Mouse (Mus musculus): ENCODE results near the gene Golt1a. TPM values are rescaled to one million over a fixed set of nuclear protein-coding genes. Genes with fewer than 3 reads are reported as not detected.

Golt1a gene
- polyA plus RNA-seq, 1 experiment: not detected

- Histone ChIP-seq H3K4me3 (ENCODE audit: extremely low read depth, insufficient read depth, insufficient read length) (no peak overlapping the region), H3K36me3 (ENCODE audit: control insufficient read depth, insufficient read depth, low read length) (no peaks in the 10 kb centered on the region), H3K4me1 (ENCODE audit: control insufficient read depth, insufficient read depth, insufficient read length) (no peaks in the 10 kb centered on the region), H3K27me3 (ENCODE audit: control insufficient read depth, insufficient read depth, low read length) (no peaks in the 10 kb centered on the region), H3K27ac (ENCODE audit: insufficient read depth, low read length) (no peak overlapping the region)
- WGBS: 31% methylated on average over 8 of the region's 8 CpGs
- TF ChIP-seq CTCF (IDR thresholded peaks at IDR 0.05; ENCODE audit: extremely low read depth, insufficient read depth, insufficient read length, insufficient replicate concordance) (peak; percentile 54; the same call in 1 of the 2 replicates), POLR2A (IDR thresholded peaks at IDR 0.05; ENCODE audit: low read depth, low read length) (no peak)
- DNase-seq (ENCODE audit: low read depth in 1 of 2, low spot score in 2 of 2): peak; percentile 12 to 40
Observed at GRCm38 (mm10) chr1:133314364-133314763, 4.8 kb downstream of the Golt1a start.

DNA sequence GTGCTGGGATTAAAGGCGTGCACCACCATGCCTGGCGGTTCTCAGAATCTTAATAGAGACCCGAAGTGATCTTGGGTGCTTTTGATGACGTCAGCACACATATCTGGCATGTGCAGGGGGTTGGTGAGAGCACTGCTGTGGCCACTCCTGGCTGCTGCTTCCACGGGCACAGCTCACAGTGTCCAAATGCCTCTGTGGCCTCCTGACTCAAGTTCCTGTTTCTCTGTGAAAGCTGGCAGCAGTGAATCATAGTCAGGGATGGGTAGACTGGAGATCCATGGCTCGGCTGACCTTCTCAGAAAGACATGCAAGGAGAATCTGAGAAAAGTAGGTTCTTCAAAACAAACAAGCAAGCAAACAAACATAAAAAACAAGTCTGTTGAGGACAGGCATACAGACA is 6.2 kb downstream of the Golt1a start:
- H3K27me3 ChIP-seq (ENCODE audit: control insufficient read depth, insufficient read depth, low read length): no peaks in the 10 kb centered on the region
- H3K36me3 ChIP-seq (ENCODE audit: control insufficient read depth, insufficient read depth, low read length): no peaks in the 10 kb centered on the region
- no peak overlapping the region for H3K4me3 ChIP-seq (ENCODE audit: extremely low read depth, insufficient read depth, insufficient read length)
- TF ChIP-seq CTCF (IDR thresholded peaks at IDR 0.05; ENCODE audit: extremely low read depth, insufficient read depth, insufficient read length, insufficient replicate concordance): no peak
- TF ChIP-seq POLR2A (IDR thresholded peaks at IDR 0.05; ENCODE audit: low read depth, low read length): no peak
- 64% methylated on average over 6 of the region's 6 CpGs for WGBS
- DNase-seq (ENCODE audit: low read depth in 1 of 2, low spot score in 2 of 2): no peak
- H3K4me1 ChIP-seq (ENCODE audit: control insufficient read depth, insufficient read depth, insufficient read length): no peaks in the 10 kb centered on the region
- H3K27ac ChIP-seq (ENCODE audit: insufficient read depth, low read length): no peak overlapping the region

GRCm38 (mm10) chr1:133316577-133316976 is 7.0 kb downstream of the Golt1a start:
- TF ChIP-seq CTCF (IDR thresholded peaks at IDR 0.05; ENCODE audit: extremely low read depth, insufficient read depth, insufficient read length, insufficient replicate concordance) (no peak), POLR2A (IDR thresholded peaks at IDR 0.05; ENCODE audit: low read depth, low read length) (no peak)
- no peak for DNase-seq (ENCODE audit: low read depth in 1 of 2, low spot score in 2 of 2)

DNA sequence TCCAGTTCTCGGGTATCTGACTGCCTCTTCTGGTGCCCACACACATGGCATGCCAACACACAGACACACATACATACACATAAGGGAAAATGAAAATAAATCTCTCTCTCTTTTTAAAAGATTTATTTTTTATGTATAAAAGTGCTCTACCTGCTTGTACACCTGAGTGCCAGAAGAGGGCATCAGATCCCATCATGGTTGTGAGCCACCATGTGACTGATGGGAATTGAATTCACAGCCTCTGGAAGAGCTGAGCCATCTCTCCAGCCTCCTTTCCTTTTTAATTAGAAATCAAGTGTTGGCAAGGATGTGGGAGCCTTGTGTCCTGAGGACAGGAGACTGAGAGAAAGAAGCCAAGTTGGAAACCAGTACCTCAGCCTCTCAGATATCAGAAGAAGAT is 7.5 kb downstream of the Golt1a start:
- Histone ChIP-seq H3K27me3 (ENCODE audit: control insufficient read depth, insufficient read depth, low read length) (no peaks in the 10 kb centered on the region), H3K27ac (ENCODE audit: insufficient read depth, low read length) (no peak overlapping the region), H3K36me3 (ENCODE audit: control insufficient read depth, insufficient read depth, low read length) (no peaks in the 10 kb centered on the region), H3K4me1 (ENCODE audit: control insufficient read depth, insufficient read depth, insufficient read length) (no peaks in the 10 kb centered on the region), H3K4me3 (ENCODE audit: extremely low read depth, insufficient read depth, insufficient read length) (no peak overlapping the region)
- 69% methylated on average over 1 of the region's 1 CpGs for WGBS
- no peak for DNase-seq (ENCODE audit: low read depth in 1 of 2, low spot score in 2 of 2)
- TF ChIP-seq CTCF (IDR thresholded peaks at IDR 0.05; ENCODE audit: extremely low read depth, insufficient read depth, insufficient read length, insufficient replicate concordance) (no peak), POLR2A (IDR thresholded peaks at IDR 0.05; ENCODE audit: low read depth, low read length) (no peak)

More at GRCm38 (mm10) chr1:133316577-133316976, 7.0 kb downstream of the Golt1a start:
- Histone ChIP-seq H3K27ac (ENCODE audit: insufficient read depth, low read length) (no peak overlapping the region), H3K4me1 (ENCODE audit: control insufficient read depth, insufficient read depth, insufficient read length) (no peaks in the 10 kb centered on the region), H3K4me3 (ENCODE audit: extremely low read depth, insufficient read depth, insufficient read length) (no peak overlapping the region), H3K36me3 (ENCODE audit: control insufficient read depth, insufficient read depth, low read length) (no peaks in the 10 kb centered on the region), H3K27me3 (ENCODE audit: control insufficient read depth, insufficient read depth, low read length) (no peaks in the 10 kb centered on the region)
- 75% methylated on average over 4 of the region's 4 CpGs for WGBS

DNA sequence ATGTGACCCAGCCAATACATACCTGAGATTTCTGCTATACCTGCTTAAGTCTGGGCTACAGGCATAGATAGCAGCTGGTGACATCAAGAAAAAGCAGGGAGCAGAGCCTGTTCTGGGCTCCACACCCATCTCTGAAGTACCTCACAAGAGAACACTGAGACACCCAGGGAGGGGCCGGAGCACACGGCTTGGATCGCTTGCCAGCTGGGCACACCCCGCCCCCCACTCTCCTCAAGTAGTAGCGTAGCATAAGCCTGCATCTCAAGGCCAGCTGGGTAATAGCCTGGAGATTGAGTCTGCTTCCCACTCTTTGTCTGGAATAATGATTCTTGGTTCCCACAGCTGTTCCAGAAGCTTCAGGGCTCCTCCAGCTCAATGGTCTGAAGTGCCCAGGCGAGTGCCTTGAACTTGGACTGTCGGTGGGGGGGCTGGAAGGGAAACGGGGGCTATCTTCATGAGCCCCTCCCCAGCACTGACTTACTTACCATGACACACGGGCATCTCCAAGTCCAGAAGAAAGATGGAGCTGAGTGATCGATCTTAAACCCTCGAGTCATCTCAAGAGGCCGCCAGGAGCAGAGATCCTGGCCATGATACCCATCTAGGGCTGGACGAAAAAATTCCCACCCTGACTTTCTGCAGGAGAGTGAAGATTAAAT is 11.8 kb downstream of the Golt1a start, which contains the start of gene Kiss1:
Gene Kiss1, plus strand, starts transcription at position 609 of the 659 bp plus-strand sequence.
- no peak for TF ChIP-seq CTCF (IDR thresholded peaks at IDR 0.05; ENCODE audit: extremely low read depth, insufficient read depth, insufficient read length, insufficient replicate concordance)
- no peak for TF ChIP-seq POLR2A (IDR thresholded peaks at IDR 0.05; ENCODE audit: low read depth, low read length)
- Histone ChIP-seq H3K4me3 (ENCODE audit: extremely low read depth, insufficient read depth, insufficient read length) (no peak within 1 kb of the TSS), H3K4me1 (ENCODE audit: control insufficient read depth, insufficient read depth, insufficient read length) (no peaks in the 10 kb centered on the region), H3K36me3 (ENCODE audit: control insufficient read depth, insufficient read depth, low read length) (no peaks in the 10 kb centered on the region), H3K27me3 (ENCODE audit: control insufficient read depth, insufficient read depth, low read length) (no peaks in the 10 kb centered on the region), H3K27ac (ENCODE audit: insufficient read depth, low read length) (no peak within 1 kb of the TSS)
- WGBS: 87% methylated on average over 13 of the region's 13 CpGs
- no peak for DNase-seq (ENCODE audit: low read depth in 1 of 2, low spot score in 2 of 2)

- no peak overlapping the region for H3K27ac ChIP-seq (ENCODE audit: insufficient read depth, low read length)
- no peak overlapping the region for H3K4me3 ChIP-seq (ENCODE audit: extremely low read depth, insufficient read depth, insufficient read length)
- no peaks in the 10 kb centered on the region for H3K27me3 ChIP-seq (ENCODE audit: control insufficient read depth, insufficient read depth, low read length)
- no peaks in the 10 kb centered on the region for H3K36me3 ChIP-seq (ENCODE audit: control insufficient read depth, insufficient read depth, low read length)
- TF ChIP-seq POLR2A (IDR thresholded peaks at IDR 0.05; ENCODE audit: low read depth, low read length): no peak
- no peak for TF ChIP-seq CTCF (IDR thresholded peaks at IDR 0.05; ENCODE audit: extremely low read depth, insufficient read depth, insufficient read length, insufficient replicate concordance)
- H3K4me1 ChIP-seq (ENCODE audit: control insufficient read depth, insufficient read depth, insufficient read length): no peaks in the 10 kb centered on the region
- DNase-seq (ENCODE audit: low read depth in 1 of 2, low spot score in 2 of 2): no peak
- WGBS: 61% methylated on average over 5 of the region's 5 CpGs
Observed at GRCm38 (mm10) chr1:133323333-133323732, 13.7 kb downstream of the Golt1a start.

DNA sequence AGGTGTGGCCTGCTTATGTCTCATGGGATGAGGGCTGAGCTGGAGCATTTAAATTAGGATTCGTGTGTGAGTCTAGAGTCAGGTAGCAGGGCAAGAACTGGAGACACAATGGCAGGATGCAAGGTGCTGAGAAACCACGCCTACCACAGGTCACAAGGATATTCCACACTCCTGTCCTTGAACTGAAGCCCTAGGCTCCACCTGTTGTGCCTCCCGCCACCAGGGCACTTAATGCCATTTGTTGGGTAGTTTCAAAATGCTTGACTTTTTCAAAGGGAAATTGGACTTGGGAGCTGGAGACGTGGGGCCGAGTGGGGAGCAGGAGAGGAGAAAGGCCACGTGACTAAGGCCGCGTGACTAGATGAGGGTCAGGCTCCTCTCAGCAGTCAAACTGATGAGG is 16.4 kb downstream of the Golt1a start:
- DNase-seq (ENCODE audit: low read depth in 1 of 2, low spot score in 2 of 2): no peak
- TF ChIP-seq POLR2A (IDR thresholded peaks at IDR 0.05; ENCODE audit: low read depth, low read length): no peak
- no peak for TF ChIP-seq CTCF (IDR thresholded peaks at IDR 0.05; ENCODE audit: extremely low read depth, insufficient read depth, insufficient read length, insufficient replicate concordance)
- 0 out of 2 replicates have a peak, but pooled peaks cover 2% of the 10 kb centered on the region for H3K27me3 ChIP-seq (ENCODE audit: control insufficient read depth, insufficient read depth, low read length)
- no peaks in the 10 kb centered on the region for H3K36me3 ChIP-seq (ENCODE audit: control insufficient read depth, insufficient read depth, low read length)
- H3K4me1 ChIP-seq (ENCODE audit: control insufficient read depth, insufficient read depth, insufficient read length): peaks cover 4% of the 10 kb centered on the region; the same call in 1 of the 2 replicates
- no peak overlapping the region for H3K4me3 ChIP-seq (ENCODE audit: extremely low read depth, insufficient read depth, insufficient read length)
- WGBS: 91% methylated on average over 8 of the region's 8 CpGs
- no peak overlapping the region for H3K27ac ChIP-seq (ENCODE audit: insufficient read depth, low read length)
